Mouse (Mus musculus): Measurements from ENCODE around the gene C1s2.

- TF ChIP-seq CTCF (IDR thresholded peaks at IDR 0.05; ENCODE audit: borderline replicate concordance, insufficient read depth, low read length) = no peak
- no peak for TF ChIP-seq POLR2A (IDR thresholded peaks at IDR 0.05; ENCODE audit: low read depth, low read length)
Measured at GRCm38 (mm10) chr6:124658067-124658466, 22.2 kb upstream of the C1s2 start.

Measured in embryonic fibroblast, embryonic 13.5 days (primary cell).